Mouse (Mus musculus): ENCODE data around the gene Stap2.

The Stap2 gene

GRCm38 (mm10) chr17:56005415-56006061, at the start of gene Stap2, which contains the start of gene Mpnd:
Gene Stap2, minus strand, starts transcription at chr17:56005584.
Gene Mpnd, plus strand, starts transcription at chr17:56005711.
- CTCF ChIA-PET = no interaction called here

- CTCF ChIA-PET = no interaction called here
Measured at GRCm38 (mm10) chr17:56054938-56055337, 49.6 kb upstream of the Stap2 start.

- CTCF ChIA-PET = no interaction called here
Measured at GRCm38 (mm10) chr17:56051369-56051768, 46.0 kb upstream of the Stap2 start.

GRCm38 (mm10) chr17:56040857-56041163, 35.4 kb upstream of the Stap2 start:
- CTCF ChIA-PET = interaction anchor here (1.1 kb wide), 1 partner anchor 38 kb away, joined by 3 read pairs; the partner anchor contains the start of gene Hdgfl2

GRCm38 (mm10) chr17:56040030-56040856, 34.9 kb upstream of the Stap2 start, which contains the start of gene Chaf1a:
Gene Chaf1a, plus strand, starts transcription at chr17:56040439.
- CTCF ChIA-PET = interaction anchor here (1.1 kb wide), 1 partner anchor 39 kb away, joined by 3 read pairs; the partner anchor contains the start of gene Hdgfl2

GRCm38 (mm10) chr17:56039345-56039744, 34.0 kb upstream of the Stap2 start:
- CTCF ChIA-PET = no interaction called here

GRCm38 (mm10) chr17:56038583-56039261, 33.3 kb upstream of the Stap2 start:
- CTCF ChIA-PET = no interaction called here

- CTCF ChIA-PET = interaction anchor here (0.6 kb wide), 1 partner anchor 74 kb away, joined by 3 read pairs; no protein-coding TSS in a partner anchor
Measured at GRCm38 (mm10) chr17:56036901-56037287, 31.5 kb upstream of the Stap2 start.

GRCm38 (mm10) chr17:56036176-56036900, 31.0 kb upstream of the Stap2 start, which contains the start of gene Sh3gl1:
Gene Sh3gl1, minus strand, starts transcription at chr17:56036635.
- CTCF ChIA-PET = interaction anchor here (0.7 to 1.7 kb wide), 2 partner anchors 27 to 73 kb away, joined by 3 to 5 read pairs; partner anchors contain the start of gene Plin4

- CTCF ChIA-PET = interaction anchor here (0.6 to 1.7 kb wide), 2 partner anchors 18 to 26 kb away, joined by 3 read pairs; no protein-coding TSS in a partner anchor
Measured at GRCm38 (mm10) chr17:56035216-56035615, 29.8 kb upstream of the Stap2 start.

GRCm38 (mm10) chr17:56034726-56035100, 29.3 kb upstream of the Stap2 start:
- CTCF ChIA-PET = interaction anchor here (0.8 to 1.7 kb wide), 2 partner anchors 16 to 25 kb away, joined by 3 read pairs; no protein-coding TSS in a partner anchor

GRCm38 (mm10) chr17:56034040-56034725, 28.8 kb upstream of the Stap2 start:
- CTCF ChIA-PET = interaction anchor here (0.8 to 1.9 kb wide), 3 partner anchors 16 to 25 kb away, joined by 3 to 6 read pairs (median 3); no protein-coding TSS in a partner anchor

GRCm38 (mm10) chr17:56032831-56033230, 27.4 kb upstream of the Stap2 start:
- CTCF ChIA-PET = interaction anchor here (0.7 to 1.9 kb wide), 2 partner anchors 23 to 137 kb away, joined by 6 read pairs; no protein-coding TSS in a partner anchor

- CTCF ChIA-PET = interaction anchor here (0.7 to 1.9 kb wide), 3 partner anchors 10 to 136 kb away, joined by 5 to 6 read pairs (median 6); no protein-coding TSS in a partner anchor
Measured at GRCm38 (mm10) chr17:56032127-56032733, 26.8 kb upstream of the Stap2 start.

GRCm38 (mm10) chr17:56031431-56031830, 26.0 kb upstream of the Stap2 start:
- CTCF ChIA-PET = interaction anchor here (0.9 kb wide), 1 partner anchor 9 kb away, joined by 5 read pairs; no protein-coding TSS in a partner anchor

GRCm38 (mm10) chr17:56030919-56031318, 25.5 kb upstream of the Stap2 start:
- CTCF ChIA-PET = no interaction called here

GRCm38 (mm10) chr17:56030238-56030870, 25.0 kb upstream of the Stap2 start:
- CTCF ChIA-PET = no interaction called here

GRCm38 (mm10) chr17:56027801-56028441, 22.5 kb upstream of the Stap2 start:
- CTCF ChIA-PET = no interaction called here

- CTCF ChIA-PET = no interaction called here
Measured at GRCm38 (mm10) chr17:56026881-56027280, 21.5 kb upstream of the Stap2 start.

Measured in spleen, embryonic (tissue).